Mouse (Mus musculus): Measurements from ENCODE around the gene Klhl29.

GRCm38 (mm10) chr12:5267271-5268187 is 108.0 kb downstream of the Klhl29 start:
- TF ChIP-seq POLR2A (IDR thresholded peaks at IDR 0.05; ENCODE audit: low read depth, low read length), result no peak
- TF ChIP-seq CTCF (conservative IDR thresholded peaks at IDR 0.05; ENCODE audit: insufficient read depth, insufficient read length, low read depth, low read length), result no peak
